Mouse (Mus musculus) E14TG2a.4 (cell line): ENCODE measurements at regions not wholly inside any gene's neighbourhood (a gene's known extent, or its start where the extent isn't known, plus 50 kb on each side); places are given as distances from the start of the nearest gene placed in this dataset.

Experiments used
- H3K27me3 ChIP-seq: 2 replicates; pipeline ENCODE4 v1.6.1; 2014; ENCODE audit warnings: low read length, control low read depth; ENCODE audit not compliant: insufficient read depth
- H3K36me3 ChIP-seq: 2 replicates; pipeline ENCODE4 v1.6.1; 2014; ENCODE audit warnings: low read length, control low read depth; ENCODE audit not compliant: insufficient read depth
- H3K4me1 ChIP-seq: replicated peaks from 2 replicates; pipeline ENCODE4 v1.6.1; 2014; ENCODE audit warnings: low read depth, low read length, control low read depth
- H3K4me3 ChIP-seq: replicated peaks from 2 replicates; pipeline ENCODE4 v1.5.1; 2014; ENCODE audit warnings: mild to moderate bottlenecking, low read length
- H3K9me3 ChIP-seq: 2 replicates; pipeline ENCODE4 v1.6.1; 2014; ENCODE audit warnings: low read length, control low read depth
- CTCF ChIP-seq: conservative IDR thresholded peaks from 2 replicates; pipeline ENCODE4 v1.5.1; 2014; ENCODE audit warnings: low read length
- NANOG ChIP-seq: IDR thresholded peaks from 2 replicates; pipeline ENCODE4 v1.6.1; 2014; ENCODE audit warnings: borderline replicate concordance, low read length, mixed read lengths
- POU5F1 ChIP-seq: IDR thresholded peaks from 2 replicates; pipeline ENCODE4 v1.6.1; 2014; ENCODE audit warnings: low read length, borderline replicate concordance

GRCm38 (mm10) chr12:106302617-106303016 lies 292.6 kb downstream of the Vrk1 start:
- Histone ChIP-seq H3K4me1 (peaks cover 4% of the 10 kb centered on the region; the same call in 1 of the 2 replicates), H3K9me3 (no peaks in the 10 kb centered on the region), H3K27me3 (peaks cover 14% of the 10 kb centered on the region; the same call in 1 of the 2 replicates), H3K36me3 (no peaks in the 10 kb centered on the region), H3K4me3 (no peak overlapping the region)
- no peak for TF ChIP-seq CTCF
- TF ChIP-seq NANOG: no peak
- TF ChIP-seq POU5F1: no peak

DNA sequence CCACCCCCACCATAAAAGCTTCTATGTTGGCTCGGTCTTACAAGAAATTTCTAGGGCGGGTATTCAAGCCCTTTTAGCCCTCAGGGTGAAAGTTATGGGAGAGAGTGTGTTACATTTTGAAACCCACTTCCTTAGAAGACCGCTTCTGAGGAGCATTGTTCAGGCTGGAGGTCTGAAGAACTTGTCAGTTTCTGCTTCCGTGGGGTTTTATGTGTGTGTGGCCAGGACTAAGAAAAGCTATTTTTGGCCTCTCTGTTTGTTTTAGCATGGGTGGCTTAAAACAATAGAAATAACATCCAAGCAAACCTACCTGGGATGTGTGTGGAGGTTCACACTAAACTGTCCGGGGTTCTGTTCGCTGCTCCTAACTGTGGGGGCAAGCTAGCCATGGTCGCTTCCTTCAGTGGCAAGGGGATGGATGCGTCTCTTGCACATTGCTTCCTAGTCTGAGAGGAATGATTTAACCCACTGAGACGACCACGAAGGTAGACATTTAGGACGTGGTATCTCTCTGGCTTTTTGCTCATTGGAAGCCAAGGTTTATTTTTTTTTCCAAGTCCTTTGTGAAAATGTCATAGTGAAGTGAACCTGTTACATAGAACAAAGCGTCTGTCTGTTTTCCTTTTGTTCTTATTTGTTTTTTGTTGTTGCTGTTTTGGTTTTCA lies 298.4 kb downstream of the Vrk1 start:
- Histone ChIP-seq H3K27me3 (peaks cover 55% of the 10 kb centered on the region), H3K9me3 (no peaks in the 10 kb centered on the region), H3K36me3 (no peaks in the 10 kb centered on the region), H3K4me1 (peaks cover 27% of the 10 kb centered on the region), H3K4me3 (no peak overlapping the region)
- TF ChIP-seq NANOG (no peak), CTCF (no peak), POU5F1 (no peak)

DNA sequence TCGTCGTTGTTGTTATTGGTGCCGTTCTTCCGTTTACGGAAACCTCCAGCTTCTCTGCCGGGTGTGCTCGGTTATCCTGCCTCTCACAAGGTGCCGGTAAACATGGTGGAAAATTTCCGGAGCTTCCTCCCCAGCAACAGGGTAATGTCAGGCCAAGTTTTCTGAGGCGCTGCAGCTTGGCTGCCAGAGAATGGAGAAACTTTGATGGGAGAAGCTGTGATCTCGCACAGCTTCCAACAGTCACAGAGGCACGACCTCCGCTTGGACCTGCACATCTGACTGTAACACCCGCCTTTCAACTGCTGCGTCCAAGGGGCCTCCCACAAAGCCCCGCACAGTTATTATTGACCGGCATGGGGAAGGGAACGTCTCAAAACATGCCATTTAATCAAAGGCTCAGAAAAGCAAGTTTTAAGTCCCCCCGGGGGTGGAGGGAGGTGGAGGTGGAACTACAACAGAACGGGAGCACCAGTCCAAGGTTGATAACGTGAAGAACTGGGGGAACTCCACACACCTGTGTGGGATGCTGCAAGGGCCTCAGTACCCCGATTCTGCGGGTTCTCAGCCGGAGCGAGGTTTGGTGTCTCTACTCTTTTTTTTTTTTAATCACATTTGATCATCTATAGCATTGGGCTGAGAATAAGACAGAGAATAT lies 299.1 kb downstream of the Vrk1 start:
- peaks cover 58% of the 10 kb centered on the region for H3K27me3 ChIP-seq
- TF ChIP-seq CTCF: no peak
- TF ChIP-seq POU5F1: no peak
- no peak for TF ChIP-seq NANOG
- H3K4me1 ChIP-seq: peaks cover 27% of the 10 kb centered on the region
- H3K36me3 ChIP-seq: no peaks in the 10 kb centered on the region
- no peaks in the 10 kb centered on the region for H3K9me3 ChIP-seq
- no peak overlapping the region for H3K4me3 ChIP-seq

- H3K9me3 ChIP-seq: no peaks in the 10 kb centered on the region
- TF ChIP-seq NANOG (no peak), CTCF (no peak), POU5F1 (no peak)
- H3K36me3 ChIP-seq: no peaks in the 10 kb centered on the region
- H3K4me3 ChIP-seq: peak overlapping the region; percentile 74
- peaks cover 29% of the 10 kb centered on the region for H3K4me1 ChIP-seq
- H3K27me3 ChIP-seq: peaks cover 58% of the 10 kb centered on the region
Observed at GRCm38 (mm10) chr12:106310171-106310570, 300.1 kb downstream of the Vrk1 start.

DNA sequence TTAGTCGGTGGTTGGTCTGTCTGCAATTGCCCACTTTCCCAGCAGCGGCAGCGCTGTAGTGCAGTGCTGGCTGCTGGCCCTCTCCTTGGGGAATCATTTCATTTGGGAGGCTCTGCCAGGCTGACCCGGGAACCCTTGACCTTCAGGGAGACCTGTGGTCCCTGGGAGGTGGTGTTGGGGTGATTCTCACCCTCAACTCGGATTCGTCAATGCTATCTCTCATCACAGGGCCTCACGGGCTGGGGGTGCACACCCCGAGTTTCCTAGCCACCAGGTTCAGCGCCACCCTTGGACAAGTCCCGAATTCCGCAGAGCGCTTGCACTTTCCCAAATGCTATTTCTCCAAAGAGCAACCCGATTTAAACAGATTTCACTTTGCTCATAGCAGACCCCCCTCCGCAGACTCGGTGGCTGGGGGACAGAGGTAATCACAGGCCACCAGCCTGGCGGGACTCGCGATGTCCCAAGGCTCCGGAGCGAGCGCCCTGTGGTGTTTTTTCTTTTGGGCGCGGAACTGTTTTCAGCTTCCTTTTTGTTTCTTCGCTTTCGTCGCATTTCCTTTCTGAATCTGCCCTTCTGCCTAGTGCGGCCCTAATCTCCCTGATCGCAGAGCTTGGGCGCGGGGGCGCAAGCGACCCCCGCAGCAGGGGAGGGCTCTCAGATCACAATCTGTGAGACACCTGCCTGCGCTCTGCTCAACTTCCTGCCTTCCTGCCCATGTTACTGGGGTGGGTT lies 300.7 kb downstream of the Vrk1 start:
- Histone ChIP-seq H3K27me3 (peaks cover 58% of the 10 kb centered on the region), H3K4me3 (peak overlapping the region; percentile 74), H3K9me3 (no peaks in the 10 kb centered on the region), H3K36me3 (no peaks in the 10 kb centered on the region), H3K4me1 (peaks cover 32% of the 10 kb centered on the region)
- TF ChIP-seq POU5F1: no peak
- TF ChIP-seq CTCF: no peak
- TF ChIP-seq NANOG: no peak

DNA sequence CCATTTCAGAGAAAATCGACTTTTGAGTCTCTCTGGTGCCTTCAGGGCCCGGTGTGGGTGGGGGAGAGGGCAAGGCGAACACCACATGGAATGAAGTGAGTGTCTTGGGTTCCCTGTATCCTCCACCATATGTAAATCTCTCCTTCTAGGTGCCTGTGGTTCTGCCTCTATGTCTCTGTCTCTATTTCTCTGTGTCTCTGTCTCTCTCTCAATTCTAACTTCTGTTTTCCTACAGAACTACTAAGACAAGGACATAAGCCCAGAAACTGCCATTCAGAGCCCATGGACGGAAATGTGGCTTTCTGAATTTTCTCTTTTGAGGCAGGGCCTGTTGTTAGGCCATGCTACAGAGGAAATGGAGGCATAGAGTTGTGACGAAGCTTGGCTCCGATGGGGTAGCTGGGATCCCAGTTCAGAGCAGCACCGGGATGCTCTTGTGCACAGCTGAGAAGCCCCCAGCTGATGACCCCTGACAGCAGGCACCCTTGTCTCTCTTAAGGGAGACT lies 301.3 kb downstream of the Vrk1 start:
- H3K27me3 ChIP-seq: peaks cover 58% of the 10 kb centered on the region
- TF ChIP-seq CTCF: no peak
- no peak for TF ChIP-seq NANOG
- TF ChIP-seq POU5F1: no peak
- peak overlapping the region; percentile 74 for H3K4me3 ChIP-seq
- H3K4me1 ChIP-seq: peaks cover 32% of the 10 kb centered on the region
- no peaks in the 10 kb centered on the region for H3K36me3 ChIP-seq
- H3K9me3 ChIP-seq: no peaks in the 10 kb centered on the region

GRCm38 (mm10) chr12:106311831-106312600 lies 302.0 kb downstream of the Vrk1 start:
- no peaks in the 10 kb centered on the region for H3K9me3 ChIP-seq
- peaks cover 55% of the 10 kb centered on the region for H3K27me3 ChIP-seq
- TF ChIP-seq NANOG: no peak
- no peak for TF ChIP-seq POU5F1
- no peak for TF ChIP-seq CTCF
- no peak overlapping the region for H3K4me3 ChIP-seq
- no peaks in the 10 kb centered on the region for H3K36me3 ChIP-seq
- H3K4me1 ChIP-seq: peaks cover 32% of the 10 kb centered on the region

DNA sequence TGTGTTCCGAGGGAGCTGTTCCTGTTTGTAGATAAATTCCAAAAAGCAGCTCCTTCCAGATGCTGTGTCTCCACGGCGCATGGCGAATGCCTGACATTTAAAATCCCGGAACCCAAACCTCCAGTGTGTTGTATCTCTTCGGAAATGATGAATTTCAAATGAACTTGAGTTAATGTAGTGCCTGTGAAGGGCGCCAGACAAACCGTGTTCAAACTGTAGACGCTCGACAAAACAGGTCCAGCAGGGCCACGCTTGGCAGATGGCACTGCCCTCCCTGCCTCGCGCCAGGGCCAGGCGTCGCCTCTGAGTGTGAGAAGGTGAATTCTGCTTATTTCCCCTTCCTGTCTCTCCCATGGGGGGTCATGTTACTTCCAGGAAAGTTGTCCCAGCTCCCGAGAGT lies 307.7 kb downstream of the Vrk1 start:
- no peak overlapping the region for H3K4me3 ChIP-seq
- H3K4me1 ChIP-seq: peaks cover 6% of the 10 kb centered on the region; the same call in 1 of the 2 replicates
- TF ChIP-seq POU5F1 (no peak), NANOG (no peak), CTCF (no peak)
- H3K9me3 ChIP-seq: no peaks in the 10 kb centered on the region
- H3K27me3 ChIP-seq: peaks cover 10% of the 10 kb centered on the region
- no peaks in the 10 kb centered on the region for H3K36me3 ChIP-seq
